Mouse (Mus musculus) bone marrow macrophage, adult 2 months (primary cell): ENCODE results near the gene Dip2c. TPM values are rescaled to one million over a fixed set of nuclear protein-coding genes. Genes with fewer than 3 reads are reported as not detected.

Experiments used
- H3K27ac ChIP-seq: 2 replicates; pipeline ENCODE4 v1.5.1; 2012; ENCODE audit warnings: low read depth, low read length; ENCODE audit not compliant: insufficient read depth
- H3K4me1 ChIP-seq: 2 replicates; pipeline ENCODE4 v1.6.1; 2012; ENCODE audit warnings: low read length; ENCODE audit not compliant: control insufficient read depth, insufficient read depth
- H3K4me3 ChIP-seq: 2 replicates; pipeline ENCODE4 v1.5.1; 2012; ENCODE audit warnings: mild to moderate bottlenecking, low read length, moderate library complexity; ENCODE audit not compliant: insufficient read depth
- CTCF ChIP-seq: IDR thresholded peaks from 2 replicates; pipeline ENCODE4 v1.5.1; 2012; ENCODE audit warnings: low read depth, mild to moderate bottlenecking, low read length, moderate library complexity
- POLR2A ChIP-seq: IDR thresholded peaks from 2 replicates; pipeline ENCODE4 v1.6.1; 2012; ENCODE audit warnings: mild to moderate bottlenecking, low read depth, low read length, borderline replicate concordance
- polyA plus RNA-seq: library from polyadenylated mRNA; stranded (reverse); fragments of >200 nt; gene quantifications from 2 replicates; pipeline ENCODE4 v1.2.4, GENCODE M21; 2012; ENCODE audit not compliant: missing spikeins, insufficient read depth, insufficient read length

Dip2c gene
- polyA plus RNA-seq, 1 experiment, result 2.1 TPM

DNA sequence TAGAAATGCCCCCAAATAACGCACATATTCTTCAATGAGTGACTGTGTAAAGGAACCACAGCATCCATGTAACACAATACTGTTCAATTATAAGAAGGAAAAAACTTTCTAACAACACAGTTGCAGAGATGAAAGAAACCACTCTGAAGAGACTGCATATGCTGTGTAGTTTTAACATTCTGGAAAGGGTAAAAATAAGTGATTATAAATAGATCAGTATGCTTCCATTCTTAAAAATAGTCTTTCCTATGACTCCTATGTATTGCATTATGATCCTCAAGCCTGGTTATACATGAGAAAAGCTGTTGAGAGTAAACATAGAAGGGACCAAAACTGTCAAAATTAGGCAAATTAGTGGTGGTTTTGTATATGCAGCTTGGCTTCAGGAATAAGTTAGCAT, 197.1 kb downstream of the Dip2c start:
- no peak overlapping the region for H3K27ac ChIP-seq
- H3K4me3 ChIP-seq, result no peak overlapping the region
- TF ChIP-seq POLR2A, result no peak
- TF ChIP-seq CTCF, result no peak
- peaks cover 4% of the 10 kb centered on the region; the same call in 1 of the 2 replicates for H3K4me1 ChIP-seq

DNA sequence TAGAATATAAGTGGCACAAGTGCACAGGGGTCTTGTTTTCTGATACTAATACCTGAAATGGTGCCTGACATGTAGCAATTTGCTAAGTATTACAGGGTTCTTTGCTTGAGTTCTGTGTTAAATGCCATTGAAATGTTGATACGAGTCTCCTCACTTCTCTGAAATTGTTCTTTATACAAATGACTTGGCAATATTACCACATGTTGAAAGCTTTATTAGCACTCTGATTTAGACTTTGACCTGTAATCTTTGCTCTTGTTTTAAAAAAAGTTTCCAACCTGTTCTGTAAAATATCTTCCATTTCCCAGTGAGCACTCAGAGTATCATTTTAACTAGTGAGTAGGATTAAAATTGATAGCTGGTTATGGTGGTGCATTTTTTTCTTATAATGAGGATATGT, 205.4 kb downstream of the Dip2c start:
- Histone ChIP-seq H3K27ac (no peak overlapping the region), H3K4me1 (no peaks in the 10 kb centered on the region), H3K4me3 (no peak overlapping the region)
- no peak for TF ChIP-seq POLR2A

DNA sequence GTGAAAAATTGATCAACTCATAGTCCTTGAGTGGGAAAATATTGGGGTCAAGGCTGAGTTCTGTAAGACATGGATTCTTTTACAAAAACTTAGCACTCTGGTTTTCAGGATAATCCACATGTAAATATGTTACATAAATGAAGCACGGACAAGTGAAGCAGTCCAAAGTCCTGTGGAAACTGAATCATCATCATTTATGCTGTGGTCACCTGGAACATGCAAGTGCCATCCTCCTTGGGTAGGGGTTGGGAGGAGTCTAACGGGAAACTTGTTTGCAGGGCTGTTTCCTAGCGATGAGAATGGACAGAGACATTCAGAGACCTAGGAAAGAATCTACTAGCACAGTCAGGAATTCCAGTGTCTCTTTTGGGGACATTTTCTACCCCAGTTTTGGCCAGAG, 213.4 kb downstream of the Dip2c start:
- no peak overlapping the region for H3K27ac ChIP-seq
- TF ChIP-seq CTCF, result no peak
- no peak for TF ChIP-seq POLR2A
- H3K4me3 ChIP-seq, result no peak overlapping the region
- H3K4me1 ChIP-seq, result no peaks in the 10 kb centered on the region

DNA sequence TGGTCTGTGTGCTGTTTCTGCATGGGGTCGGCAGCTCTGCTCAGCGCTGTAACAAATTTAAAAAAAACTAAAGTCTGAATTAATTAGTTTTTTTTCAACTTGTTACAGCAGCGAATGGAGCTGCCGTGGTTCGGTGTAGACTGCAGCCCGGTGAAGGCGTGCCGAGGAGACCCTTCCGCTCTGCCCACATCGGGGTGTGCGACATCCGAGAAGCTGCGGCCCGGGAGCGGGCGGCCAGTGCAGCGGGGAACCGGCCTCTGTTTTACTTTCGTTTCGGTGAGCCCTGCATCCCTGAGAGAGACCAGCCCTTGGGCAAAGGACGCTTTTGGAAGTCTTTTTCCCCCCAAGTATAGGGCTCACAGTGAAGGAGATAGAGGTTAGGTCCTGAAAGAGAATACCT, 218.4 kb downstream of the Dip2c start:
- no peaks in the 10 kb centered on the region for H3K4me1 ChIP-seq
- H3K4me3 ChIP-seq, result no peak overlapping the region
- TF ChIP-seq CTCF (no peak), POLR2A (no peak)
- no peak overlapping the region for H3K27ac ChIP-seq

DNA sequence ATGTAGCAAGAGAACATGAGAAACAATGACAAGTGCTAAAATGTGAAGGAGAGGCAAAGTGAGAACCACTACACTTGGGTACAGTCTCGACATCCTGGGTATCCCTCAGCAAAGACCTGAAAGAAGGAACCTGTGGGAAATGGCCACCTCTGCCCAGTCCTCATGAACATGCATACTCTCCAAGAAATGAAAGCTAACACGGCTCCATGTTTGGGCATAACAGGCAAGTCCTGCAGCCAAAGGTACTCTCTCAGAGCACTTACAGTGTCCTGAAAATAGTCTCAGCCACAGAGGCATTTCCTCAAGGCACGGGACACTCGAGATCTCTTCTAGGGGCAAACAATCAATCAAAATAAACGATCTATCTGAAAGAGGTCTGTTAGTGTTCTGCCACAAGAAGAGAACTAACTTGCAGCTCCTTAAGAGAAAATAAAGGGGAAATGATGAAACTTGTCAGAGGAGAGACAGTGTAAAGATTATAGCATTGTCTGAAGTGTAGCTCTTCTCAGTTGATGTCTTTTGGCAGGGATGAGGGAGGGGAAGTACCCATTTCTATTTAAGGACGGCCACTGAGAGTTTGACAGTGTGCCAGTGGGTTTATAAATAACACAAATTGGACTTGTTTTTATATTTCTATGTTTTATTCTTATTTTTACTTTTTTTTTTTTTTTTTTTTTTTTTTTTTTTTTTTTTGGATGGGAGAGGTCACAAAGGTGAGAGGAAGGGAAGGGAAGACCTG, 228.0 kb downstream of the Dip2c start:
- TF ChIP-seq CTCF (no peak), POLR2A (no peak)
- Histone ChIP-seq H3K4me3 (peak overlapping the region; percentile 25), H3K27ac (peak overlapping the region; percentile 35; the same call in 1 of the 2 replicates), H3K4me1 (peaks cover 20% of the 10 kb centered on the region)

DNA sequence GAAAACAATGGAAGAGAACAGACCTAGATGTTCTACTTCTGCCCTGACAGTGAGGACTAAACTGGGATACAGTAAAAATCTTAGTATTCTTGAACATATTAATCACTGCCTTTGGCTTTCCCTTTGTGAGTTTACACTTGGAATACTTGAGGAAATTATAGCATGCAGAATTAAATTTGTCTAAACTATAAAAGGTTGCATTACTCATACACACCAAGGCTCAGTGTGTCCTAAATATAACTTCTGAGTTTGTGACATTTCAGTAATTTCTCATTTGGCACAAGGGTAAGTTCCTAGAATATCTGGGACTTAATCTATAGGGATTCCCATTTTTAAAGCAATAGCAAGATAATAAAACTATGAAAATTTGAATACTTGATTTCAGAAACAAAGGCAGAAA, 262.2 kb downstream of the Dip2c start:
- no peak overlapping the region for H3K27ac ChIP-seq
- H3K4me1 ChIP-seq, result no peaks in the 10 kb centered on the region
- no peak overlapping the region for H3K4me3 ChIP-seq
- no peak for TF ChIP-seq POLR2A
- no peak for TF ChIP-seq CTCF

DNA sequence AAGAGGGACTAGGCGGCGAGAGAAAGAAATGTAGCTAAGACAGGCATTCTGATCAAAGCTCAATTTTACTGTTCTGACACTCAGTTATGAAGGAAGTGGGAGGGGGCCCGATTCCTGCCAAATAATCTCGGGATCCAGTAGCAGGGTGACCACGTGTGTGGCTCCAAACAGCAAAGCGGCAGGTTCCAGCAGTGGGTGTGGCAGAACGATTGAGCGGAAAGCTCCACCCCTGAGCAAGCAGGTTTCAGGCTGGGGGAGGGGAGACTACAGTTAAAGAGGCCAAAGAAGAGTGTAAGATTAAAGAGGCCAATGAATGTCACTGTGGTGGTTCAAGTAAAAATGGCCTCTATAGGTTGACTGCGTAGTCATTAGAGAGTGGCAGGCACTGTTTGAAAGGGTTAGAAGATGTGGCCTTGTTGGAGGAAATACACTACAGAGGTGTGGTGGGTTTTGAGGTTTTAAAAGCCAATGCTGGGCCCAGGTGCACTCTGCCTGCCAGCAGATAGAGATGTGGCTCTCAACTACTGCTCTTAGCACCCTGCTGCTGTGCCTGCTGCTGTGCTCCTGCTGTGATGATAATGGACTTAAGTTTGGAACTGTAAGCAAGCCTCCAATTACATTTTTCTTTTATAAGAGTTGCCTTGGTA, 271.5 kb downstream of the Dip2c start:
- no peak overlapping the region for H3K4me3 ChIP-seq
- TF ChIP-seq POLR2A, result no peak
- no peak for TF ChIP-seq CTCF
- no peak overlapping the region for H3K27ac ChIP-seq
- no peaks in the 10 kb centered on the region for H3K4me1 ChIP-seq

DNA sequence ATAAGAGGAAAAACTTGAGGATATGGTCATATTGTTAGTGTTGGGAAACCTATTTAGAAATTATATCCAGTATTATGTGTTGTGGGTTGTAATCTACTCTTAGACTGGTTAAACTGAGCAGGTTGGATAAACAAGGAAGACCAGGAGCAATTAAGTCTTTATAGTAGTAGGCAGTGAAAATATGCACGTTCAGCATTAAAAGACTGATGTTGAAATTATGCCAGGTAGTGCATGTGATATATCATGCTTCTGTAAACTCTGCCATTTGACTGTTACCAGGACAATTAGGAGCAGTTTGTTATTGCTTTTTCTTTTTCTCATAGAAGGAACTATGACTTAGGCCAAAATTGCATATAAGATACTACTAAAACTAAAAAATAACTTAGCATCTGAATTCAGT, 285.8 kb downstream of the Dip2c start:
- TF ChIP-seq CTCF (no peak), POLR2A (no peak)
- Histone ChIP-seq H3K27ac (no peak overlapping the region), H3K4me3 (no peak overlapping the region), H3K4me1 (peaks cover 3% of the 10 kb centered on the region; the same call in 1 of the 2 replicates)

DNA sequence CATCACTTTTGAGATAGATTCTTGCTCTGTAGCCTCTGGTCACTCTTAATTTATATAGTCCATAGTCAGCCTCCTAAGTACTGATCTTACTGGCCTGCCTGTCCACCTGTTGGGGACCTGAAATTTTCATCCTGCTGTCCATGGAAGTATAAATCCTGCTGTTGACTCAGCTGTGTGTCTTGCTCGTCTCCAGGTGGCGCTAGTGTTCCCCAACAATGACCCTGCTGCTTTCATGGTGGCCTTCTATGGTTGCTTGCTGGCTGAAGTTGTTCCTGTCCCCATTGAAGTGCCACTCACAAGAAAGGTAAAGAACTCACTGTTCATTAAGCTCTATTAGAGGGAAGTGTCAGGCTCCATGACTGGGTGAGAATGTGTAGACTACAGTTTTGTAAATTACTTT, 286.6 kb downstream of the Dip2c start:
- no peak for TF ChIP-seq POLR2A
- TF ChIP-seq CTCF, result peak; percentile 31; the same call in 1 of the 2 replicates
- H3K4me3 ChIP-seq, result no peak overlapping the region
- H3K27ac ChIP-seq, result no peak overlapping the region
- peaks cover 3% of the 10 kb centered on the region; the same call in 1 of the 2 replicates for H3K4me1 ChIP-seq

DNA sequence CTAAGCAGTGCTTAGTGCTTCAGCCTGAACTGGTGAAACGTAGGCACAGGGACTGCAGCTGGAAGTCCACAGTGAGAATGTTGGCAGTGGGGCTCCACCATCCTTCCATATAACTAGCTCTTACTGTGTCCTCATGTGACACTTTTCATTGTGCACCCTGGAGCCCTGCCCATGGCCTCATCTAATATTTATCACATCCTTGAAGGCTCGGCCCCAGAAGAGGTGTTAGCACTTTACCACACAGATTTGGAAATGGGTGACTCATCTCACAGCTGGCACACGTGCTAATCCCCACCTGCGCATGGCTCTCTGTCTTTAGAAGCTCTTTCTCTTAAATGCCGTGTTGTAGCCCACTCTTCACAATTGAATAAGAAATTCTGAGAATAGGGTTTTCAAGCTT, 292.5 kb downstream of the Dip2c start:
- TF ChIP-seq POLR2A, result no peak
- no peak for TF ChIP-seq CTCF
- no peaks in the 10 kb centered on the region for H3K4me1 ChIP-seq
- H3K4me3 ChIP-seq, result no peak overlapping the region
- no peak overlapping the region for H3K27ac ChIP-seq
